Mouse (Mus musculus): ENCODE data around the gene Cadps2.

The Cadps2 gene

DNA sequence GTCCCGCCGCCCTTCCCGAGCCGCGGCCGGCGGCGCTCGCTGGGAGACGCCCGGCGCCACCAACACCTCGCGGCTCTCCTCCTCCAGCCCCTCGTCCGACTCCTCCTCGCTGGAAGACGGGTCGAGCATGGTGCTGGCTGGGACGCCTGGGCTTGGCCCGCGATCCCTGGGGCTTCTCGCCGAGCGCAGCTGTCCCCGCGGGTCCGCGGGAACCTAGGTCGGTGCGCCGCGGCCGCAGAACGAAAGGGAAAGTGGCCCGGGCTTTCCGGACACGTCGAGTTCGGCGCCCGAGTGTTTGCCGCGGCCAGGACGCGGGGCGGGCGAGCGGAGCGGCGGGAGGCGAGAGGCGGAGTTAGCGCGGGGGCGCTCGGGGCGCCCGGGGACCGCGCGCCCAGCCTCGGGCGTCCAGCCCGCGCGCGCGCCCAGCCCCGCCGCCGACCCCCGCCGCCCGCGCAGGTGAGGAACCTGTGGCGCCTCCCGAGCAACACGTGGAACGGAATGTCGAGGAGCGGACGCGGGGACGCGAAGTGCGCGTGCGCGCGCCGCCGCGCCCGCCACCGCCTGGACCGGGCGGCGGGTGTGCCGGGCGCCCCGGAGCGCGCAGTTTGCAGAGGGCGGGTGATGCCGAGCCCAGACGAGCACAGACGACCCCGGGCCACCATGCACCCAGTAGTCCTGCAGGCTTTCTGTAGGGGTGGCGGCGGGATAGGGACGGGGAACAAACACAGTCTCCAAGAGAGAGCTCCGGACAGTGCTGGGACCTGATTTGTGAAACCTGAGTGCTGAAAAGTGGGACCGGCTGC is at the start of gene Cadps2:
Gene Cadps2 (minus strand): TSS at position 413 of the 803 bp plus-strand sequence.
- DNase-seq (ENCODE audit: low spot score), result no peak

DNA sequence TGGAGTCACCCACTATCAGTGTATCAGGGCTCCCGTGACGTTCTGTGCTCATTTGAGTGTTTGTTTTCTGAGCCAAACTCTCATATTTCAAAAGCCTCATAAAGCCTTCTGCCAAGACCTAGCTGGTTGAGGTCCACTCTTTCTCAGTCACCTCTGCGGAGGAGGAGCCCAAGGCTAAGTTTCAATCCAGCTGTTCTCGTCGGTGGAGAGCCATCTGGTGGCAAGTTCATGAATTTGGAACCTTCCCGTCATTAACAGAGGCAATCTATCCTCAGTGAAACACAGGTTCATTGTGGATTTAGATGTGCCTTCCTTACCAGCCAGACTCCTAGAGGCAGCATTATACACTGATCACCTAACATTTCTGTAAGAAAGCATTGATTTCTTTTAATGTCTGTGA is 47.2 kb upstream of the Cadps2 start:
- no peak for DNase-seq (ENCODE audit: low spot score)

DNA sequence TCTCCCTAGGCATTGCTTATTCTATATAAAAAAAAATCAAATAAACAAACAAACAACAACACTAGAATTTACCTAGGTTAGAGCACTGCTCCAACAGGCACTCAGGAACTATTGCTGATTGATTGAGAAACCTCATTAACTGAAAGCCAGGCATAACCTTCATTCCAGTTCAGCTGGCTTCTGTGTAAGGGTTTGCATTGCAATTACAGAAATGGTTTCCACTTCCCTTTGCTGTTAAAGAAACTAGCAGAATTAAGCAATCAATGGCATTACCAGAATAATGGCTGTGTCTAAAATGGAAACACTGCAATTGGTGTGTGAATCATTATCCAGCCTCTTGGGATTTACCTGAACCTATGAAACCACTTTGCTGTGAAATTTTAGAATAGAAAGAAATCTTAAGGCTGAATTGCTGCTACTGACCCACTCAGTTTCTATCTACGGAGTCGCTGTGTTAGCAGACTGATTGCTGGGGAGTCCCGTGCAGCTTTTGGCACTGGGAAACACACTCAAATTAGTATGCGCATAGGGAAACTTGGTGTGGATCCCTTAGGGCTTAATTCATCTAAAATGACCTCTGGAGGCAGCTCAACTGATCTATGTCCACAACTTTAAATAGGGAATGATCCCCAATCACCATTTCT is 37.7 kb upstream of the Cadps2 start:
- no peak for DNase-seq (ENCODE audit: low spot score)

DNA sequence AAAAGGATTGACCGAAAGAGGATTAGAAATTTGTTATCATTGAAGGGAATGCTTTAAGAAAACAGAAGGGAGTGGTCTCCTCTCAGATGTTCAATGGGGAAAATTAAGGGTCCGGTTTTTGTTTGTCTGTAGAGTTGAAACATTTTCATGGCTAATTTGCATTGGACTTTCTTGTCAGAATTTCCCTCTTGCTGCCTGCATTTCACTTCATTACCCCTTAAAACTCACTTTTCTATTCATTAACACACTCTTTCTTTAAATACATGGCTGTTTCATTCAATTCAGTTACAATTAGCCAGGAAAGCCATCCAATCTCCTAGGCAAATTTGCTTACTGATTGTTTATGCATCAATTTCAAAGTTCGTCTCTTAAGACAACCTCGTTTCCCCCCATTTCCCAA is 37.1 kb upstream of the Cadps2 start:
- DNase-seq (ENCODE audit: low spot score), result no peak

DNA sequence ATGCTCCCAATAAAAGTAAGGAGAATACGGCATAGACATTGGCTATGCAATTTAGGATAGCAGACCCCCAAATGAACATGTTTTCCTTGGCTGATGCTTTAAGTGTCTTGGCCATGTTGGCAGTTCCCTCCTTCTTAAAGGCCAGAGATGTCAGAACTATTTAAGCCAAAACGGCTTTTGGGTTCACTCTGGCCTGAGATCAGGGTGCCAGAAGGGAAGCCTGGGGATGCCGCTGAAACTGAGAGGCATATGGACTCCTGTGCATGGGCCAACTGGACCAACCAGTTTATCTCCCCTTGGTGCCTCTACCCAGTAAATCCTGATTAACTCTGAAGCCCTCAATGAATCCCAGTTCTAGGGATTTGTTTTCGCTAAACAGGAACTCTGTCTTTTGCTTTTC is 34.6 kb upstream of the Cadps2 start:
- DNase-seq (ENCODE audit: low spot score), result no peak

DNA sequence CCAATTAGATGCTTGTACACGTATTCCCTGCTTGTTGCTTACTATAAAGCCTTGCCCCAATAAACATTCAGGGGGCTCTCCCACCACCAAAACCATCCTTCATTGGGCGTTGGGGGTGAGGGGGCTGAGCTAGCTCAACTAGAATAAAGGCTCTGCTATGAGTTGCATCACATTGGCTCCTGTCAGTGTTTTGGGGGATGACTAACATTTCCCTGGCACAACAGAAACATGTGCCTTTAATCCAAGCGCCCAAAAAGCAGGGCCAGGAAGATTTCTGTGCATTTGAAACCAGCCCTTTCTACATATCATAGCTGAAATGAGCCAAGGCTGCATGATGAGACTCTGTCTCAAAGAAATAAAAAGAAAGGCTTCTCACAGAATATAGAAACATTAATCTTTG is 34.0 kb upstream of the Cadps2 start:
- DNase-seq (ENCODE audit: low spot score), result no peak

DNA sequence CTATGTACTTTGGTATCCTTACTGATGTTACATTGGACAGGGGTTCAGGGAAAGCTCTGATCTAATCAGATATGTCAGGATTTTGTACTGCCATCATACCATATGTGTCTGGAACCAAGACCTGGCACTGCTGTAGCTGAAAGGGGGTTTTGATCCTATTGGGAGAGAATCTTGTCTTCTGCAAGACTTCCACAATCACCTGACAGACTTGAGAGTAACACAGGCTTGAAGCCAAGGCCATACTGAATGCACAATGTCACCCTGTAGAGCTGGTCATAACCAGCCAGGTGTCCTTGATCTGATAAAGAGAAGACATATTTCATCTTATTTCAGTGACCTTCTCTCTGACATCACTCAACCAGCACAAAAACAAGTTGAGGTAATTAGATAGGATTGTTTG is 30.8 kb upstream of the Cadps2 start:
- DNase-seq (ENCODE audit: low spot score), result no peak

DNA sequence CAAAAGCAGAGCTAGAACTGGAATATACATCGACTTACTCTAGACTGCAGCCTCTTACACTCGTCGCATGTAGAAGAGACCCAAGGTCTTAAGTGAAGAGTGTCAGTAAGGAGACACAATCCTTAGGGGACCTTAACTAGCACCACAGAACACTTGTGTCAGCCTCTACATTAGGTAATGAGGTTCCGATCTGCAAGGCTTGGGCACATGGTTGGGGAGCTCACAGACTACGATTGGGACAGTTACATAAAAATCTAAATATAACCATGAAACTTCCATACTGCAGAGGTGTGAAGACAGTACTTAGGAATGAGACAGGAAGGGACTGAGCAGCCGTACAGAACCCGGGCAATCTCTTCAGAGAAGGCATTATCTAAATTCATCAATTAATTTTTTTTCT is 27.1 kb upstream of the Cadps2 start:
- DNase-seq (ENCODE audit: low spot score), result no peak

DNA sequence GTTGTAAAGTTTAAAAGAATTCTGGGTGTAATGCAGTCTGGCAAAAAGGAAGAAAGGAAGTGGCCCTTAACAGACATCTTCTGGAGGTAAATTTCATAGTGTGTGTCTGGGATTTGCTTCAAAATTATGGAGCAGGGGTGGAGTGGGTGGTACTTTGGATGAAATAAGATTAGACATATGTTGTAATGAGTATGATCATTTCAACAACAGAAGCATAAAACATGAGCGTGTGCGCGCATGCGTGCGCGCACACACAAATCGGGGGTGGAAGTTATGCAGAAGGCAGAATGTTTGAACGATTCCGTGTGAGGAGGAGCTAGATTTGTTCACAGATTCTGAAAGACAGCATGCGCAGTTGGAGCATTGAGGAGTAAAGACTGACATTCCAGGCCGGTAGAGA is 14.2 kb upstream of the Cadps2 start:
- DNase-seq (ENCODE audit: low spot score), result no peak

DNA sequence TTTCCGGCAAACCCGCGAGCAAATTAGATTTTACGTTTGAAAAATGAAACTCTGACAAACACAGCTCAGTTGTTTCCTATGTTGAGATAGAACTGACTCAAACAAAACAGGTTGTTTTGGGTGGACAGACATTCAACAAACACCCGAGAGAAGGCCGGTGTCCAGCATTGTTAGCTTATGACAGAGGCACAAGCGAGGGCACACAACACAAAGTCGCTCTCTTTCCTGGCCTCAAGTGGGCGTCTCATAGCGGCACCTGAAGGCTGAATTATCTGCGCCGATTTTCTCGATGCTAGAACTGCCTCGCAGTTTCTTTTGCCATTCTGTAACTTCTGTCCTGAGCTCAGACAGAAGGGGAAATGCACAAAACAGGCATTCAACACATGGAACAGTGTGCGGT is 780 bp upstream of the Cadps2 start:
- DNase-seq (ENCODE audit: low spot score), result no peak

DNA sequence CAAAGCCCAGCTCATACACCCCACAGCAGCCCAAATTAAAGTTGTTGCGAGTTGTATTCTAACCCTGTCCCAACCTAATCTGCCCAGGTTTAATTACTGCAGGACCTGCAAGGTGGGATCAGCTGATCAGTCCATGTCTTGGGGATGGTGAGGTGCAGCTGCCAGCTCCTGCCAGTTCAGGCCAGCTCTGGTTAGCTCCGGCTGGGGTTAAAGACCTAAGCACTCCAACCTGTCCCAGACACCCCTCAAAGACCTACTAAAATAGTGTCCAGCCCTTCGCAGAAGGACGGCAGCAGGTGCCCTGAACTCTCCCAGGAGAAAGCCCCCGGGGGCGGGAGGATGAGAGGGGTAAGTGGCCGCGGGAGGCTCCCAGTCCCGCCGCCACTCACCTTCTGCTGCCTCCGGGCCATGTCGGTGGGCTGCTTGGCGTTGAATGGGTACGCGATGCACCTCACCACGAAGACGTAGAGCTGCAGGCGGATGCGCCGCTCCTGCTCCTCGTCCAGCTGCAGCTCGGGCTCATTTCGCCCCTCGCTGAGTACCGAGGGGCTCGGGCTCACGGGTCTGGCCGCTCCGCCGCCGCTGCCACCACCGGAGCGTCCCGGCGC is 716 bp downstream of the Cadps2 start:
- DNase-seq (ENCODE audit: low spot score), result no peak

DNA sequence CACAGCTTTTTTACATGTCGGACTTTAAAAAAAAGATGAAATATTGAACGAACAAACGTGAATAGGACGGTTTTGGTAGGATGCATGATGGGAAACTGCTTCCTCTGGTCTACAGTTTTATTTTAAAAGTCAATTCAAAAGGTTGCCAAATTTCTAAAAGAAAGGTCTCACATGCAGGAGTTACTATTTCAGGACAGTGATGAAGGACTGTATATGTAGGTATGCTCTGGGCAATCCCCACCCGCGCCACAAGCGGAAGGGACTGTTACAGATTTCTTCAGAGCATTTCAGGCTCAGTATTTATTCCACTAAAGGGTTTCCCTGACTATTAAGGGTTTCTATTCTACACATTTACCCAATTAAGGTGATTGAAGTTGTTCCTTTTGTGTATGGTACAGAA is 1.6 kb downstream of the Cadps2 start:
- no peak for DNase-seq (ENCODE audit: low spot score)

DNA sequence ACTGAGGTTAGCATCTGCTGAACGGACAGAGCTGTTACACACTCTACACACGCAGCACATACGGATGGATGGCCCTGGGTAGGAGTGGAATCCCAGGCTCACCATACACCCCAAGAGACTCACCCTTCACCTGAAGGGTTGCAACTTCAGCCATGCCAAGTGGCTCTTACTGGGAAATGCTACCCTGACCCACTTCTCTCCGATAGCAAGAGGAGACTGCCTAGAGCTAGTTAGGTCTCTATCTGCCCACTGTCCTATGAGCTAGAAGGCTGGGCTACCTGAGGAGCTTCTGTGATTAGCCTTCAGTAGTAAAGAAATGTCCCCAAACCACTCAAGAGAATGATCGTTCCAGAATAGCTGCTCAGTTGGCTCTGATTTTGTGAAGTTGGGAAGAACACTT is 2.1 kb downstream of the Cadps2 start:
- DNase-seq (ENCODE audit: low spot score), result no peak

DNA sequence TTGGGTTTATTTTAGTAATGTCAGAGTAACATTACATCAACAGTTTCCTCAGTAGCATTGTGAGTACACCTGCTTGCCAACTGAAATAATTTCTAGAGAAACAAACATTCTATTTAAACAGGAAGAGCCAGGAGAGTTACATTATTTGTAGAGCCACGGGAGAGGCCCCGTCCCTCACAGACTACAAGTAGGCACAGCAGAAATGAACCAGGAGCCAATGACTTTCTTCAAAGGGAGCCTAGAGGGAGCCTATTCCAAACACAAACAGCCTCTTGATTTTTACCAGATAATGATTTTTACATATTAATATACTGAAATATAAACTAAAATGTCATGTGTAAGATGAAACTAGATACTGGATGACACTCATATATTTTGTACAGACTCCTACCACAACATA is 2.5 kb downstream of the Cadps2 start:
- DNase-seq (ENCODE audit: low spot score), result no peak

DNA sequence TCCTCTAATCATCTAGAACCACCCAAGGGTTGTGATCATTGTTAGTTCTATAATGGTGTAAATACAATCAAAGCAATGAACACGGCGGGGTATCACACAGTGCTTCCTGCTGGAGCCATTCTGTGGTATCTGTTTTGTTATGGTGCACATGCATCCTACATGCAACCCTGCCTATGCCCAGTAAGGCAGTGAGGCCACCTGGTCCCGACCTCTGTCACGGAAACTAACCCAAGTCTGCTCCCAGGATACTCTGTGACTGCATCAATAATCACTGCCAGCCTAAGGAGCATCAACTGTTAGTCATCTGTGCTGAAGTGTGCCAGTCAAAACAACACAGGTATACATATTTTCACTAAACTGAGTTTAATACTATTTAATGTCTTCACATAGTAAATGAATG is 3.7 kb downstream of the Cadps2 start:
- no peak for DNase-seq (ENCODE audit: low spot score)

DNA sequence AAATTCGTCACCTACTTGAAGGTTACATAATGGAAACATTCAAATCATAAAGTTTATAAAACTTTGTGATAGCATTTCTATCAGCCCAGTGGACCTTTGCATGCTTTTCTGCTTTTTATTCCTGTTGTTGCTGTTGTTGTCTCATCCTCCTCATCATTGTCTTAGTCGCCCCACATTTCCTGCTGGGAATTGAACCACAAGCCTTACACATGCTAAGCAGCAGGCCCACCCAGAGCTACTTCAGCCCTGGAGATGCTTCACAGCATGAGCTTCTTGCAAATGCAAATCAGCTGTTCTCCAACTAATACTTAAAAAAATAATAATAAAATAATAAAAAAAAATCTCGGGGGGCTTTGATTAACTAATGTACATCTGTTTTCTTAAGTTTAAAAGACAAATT is 8.5 kb downstream of the Cadps2 start:
- no peak for DNase-seq (ENCODE audit: low spot score)

DNA sequence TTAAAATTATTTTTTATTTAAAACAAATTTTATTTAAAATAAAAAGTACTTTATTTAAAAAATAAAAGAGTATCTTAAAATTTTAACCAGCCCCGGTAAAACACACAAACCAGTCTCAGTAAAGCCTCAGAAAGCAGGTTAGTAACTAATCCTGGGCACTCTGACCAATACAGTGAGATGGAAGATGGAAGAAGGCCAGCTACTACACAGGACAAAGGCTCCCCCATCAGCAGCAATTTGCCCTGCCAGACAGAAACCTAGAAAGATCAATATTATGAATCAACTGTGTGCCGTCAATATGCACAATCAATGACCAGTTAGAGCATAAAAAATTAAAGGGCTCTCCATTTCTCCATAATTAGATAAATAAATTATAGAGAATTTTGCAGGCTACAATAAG is 9.9 kb downstream of the Cadps2 start:
- DNase-seq (ENCODE audit: low spot score), result no peak

DNA sequence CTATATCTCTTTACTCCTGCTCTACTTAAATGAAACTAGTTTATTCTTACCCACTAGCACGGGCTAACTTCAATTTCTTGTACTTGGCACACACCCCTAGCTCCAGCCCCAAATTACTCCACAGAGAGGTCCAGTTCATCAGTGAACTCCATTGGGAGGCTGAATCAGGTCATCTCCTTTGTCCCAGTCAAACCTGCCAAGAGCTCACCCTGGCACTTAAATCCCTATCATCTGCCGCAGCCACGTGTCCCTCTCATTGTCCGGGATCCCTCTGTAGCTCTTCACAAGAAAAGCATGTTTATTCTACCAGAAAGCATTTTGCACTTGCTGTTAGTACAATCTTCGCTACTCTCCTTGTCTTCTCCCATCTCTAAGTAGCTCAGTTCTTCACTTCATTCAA is 17.4 kb downstream of the Cadps2 start:
- no peak for DNase-seq (ENCODE audit: low spot score)

DNA sequence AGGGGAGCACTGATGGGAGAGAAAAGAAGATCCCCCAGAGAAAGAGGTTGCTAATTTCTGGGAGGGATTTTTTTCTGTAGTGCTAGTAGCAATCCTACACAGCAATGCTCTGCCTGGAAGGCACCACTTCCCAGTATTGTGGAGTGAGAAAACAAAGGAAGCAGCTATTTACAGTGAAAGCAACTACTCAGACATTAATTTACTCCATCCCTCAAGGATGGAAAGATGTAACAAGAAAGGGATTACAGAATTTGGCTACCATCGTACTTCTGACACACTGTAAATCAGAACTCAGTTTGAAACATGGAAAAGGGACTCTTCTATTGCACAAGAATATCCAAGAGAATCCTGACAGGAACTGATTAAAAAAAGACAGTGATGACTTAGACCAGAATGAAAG is 29.1 kb downstream of the Cadps2 start:
- DNase-seq (ENCODE audit: low spot score), result no peak

DNA sequence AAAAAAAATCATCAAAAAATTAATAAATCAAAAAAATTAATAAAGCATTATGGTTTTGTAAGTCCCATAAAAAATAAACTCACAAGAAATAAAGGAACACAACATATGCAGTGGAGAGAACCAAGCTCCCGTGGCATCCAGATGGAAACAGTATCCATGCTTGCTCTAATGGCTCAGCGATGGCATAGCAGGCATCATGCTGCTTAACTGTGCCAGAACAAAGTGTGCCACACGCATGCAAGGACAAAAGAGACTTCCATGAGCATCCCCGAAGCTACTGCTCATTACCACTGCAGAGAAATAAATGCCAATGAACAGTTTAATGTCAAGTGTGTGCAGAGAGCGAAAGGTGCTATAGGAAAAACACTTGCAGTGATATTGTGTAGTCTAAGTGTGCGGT is 29.9 kb downstream of the Cadps2 start:
- no peak for DNase-seq (ENCODE audit: low spot score)

DNA sequence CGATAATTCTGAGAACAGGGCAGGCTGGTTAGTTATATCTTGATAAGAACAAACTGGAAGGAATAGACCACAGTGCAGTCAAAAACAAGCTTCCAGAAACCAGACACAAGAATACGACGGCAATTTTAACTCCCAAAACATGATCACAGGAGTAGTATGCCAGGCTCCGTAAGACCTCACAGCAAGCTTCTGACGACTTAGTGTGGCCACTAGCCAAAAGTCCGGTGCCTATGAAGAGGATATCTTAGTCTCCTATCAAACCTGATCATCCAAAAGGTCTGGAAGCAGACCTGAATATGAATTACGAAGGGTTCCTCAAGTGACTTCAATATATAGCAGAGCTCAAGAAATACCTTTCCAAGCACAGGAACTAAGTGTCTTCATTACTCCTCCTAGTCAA is 33.9 kb downstream of the Cadps2 start:
- DNase-seq (ENCODE audit: low spot score), result no peak

DNA sequence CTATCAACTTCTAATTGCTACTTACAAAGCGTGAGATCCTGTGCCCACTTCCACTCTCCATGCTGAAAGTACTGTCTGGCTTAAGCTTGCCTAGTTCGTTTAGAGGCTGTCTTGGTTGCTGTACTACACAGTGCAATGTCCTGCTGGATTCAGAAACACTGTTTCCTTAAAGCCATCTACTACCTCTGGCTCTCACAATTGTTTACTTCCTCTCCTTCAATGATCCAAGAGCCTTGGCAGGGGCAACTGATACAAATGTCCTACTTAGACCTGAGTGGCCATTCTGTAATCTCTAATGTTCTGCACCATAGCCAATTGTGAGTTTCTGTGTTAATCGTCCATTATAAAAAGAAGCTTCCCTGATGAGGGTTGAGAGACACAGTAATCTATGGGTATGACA is 47.4 kb downstream of the Cadps2 start:
- no peak for DNase-seq (ENCODE audit: low spot score)

DNA sequence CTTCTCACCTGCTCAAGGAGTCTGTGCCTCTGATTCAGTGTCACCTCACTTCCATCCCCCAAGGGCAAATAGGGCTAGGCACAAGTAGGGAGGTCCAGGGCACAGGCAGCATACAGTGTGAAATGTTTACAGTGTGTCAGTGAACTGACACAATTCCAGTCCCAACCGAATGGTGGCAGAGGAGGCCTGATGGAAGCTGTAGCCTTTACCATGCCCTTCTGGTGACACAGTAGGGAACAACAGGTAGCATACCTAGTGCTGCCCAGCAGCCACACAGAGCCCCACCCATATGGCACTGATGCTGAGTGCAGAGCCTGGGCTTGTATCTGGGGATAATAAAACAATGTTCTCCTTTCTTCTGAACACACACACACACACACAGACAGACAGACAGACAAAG is 61.6 kb downstream of the Cadps2 start:
- DNase-seq (ENCODE audit: low spot score), result no peak

DNA sequence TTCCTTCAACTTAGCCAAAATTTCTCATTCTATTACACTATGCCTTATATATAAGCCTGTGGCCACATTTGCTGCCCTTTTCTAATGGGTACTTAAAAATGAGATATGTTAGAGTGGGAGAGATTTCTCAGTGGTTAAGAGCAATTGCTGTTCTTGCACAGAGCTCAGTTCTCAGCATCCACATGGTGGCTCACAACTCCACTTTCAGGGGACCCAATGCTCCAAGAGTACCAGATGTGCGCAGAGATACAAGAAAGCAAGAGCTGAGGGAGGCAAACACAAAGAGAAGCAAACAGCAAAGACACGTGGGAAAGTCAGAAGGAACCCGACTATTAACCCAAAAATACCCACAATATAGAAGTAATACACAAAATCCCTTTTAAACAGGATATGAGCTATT is 77.0 kb downstream of the Cadps2 start:
- DNase-seq (ENCODE audit: low spot score), result no peak

Measured in urinary bladder, postnatal 10 days (tissue).